Mouse (Mus musculus) right cerebral cortex, postnatal 25 days (tissue): ENCODE data around the gene Nans.

Experiments used
- DNase-seq: peaks from one replicate; pipeline ENCODE4 v3.0.0; 2022

The Nans gene

DNA sequence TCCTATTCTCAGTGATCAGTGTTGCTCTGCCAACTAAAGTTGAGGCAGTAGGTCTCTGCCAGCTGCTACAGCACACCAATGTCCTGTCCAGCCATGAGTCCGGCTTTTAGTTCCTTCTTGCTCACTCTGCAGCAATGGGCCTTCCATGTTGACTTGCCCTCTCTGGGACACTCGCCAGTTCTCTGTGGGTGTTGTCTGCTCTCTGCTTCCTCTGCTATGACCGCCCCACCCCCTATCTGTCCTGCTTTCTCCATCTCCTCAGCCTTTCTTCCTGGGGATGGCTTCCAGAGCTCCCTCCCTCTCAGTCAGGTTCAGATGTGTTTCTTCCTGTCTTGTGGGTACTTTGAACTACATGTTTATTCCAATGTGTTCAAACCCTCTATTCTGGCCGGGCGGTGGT is 1.7 kb upstream of the Nans start:
- no peak for DNase-seq

DNA sequence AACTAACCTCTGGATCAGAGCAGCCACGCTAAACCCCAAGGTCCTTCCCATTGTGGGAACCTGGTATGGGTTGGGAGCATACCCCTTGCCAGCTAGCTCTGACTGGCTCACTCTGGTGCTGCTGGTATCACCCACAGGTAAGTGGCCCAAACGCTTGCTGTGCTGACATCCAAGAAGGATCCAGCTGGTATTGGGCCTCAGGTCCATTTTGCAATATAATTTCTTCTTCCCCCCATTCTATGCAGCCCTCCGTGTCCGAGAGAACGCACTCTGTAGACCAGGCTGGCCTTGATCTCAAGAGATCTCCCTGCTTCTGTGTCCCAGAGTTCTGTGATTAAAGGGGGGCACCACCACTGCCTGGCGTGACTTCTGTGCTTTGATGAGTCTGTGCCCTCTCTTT is 4.0 kb downstream of the Nans start:
- DNase-seq, result no peak

DNA sequence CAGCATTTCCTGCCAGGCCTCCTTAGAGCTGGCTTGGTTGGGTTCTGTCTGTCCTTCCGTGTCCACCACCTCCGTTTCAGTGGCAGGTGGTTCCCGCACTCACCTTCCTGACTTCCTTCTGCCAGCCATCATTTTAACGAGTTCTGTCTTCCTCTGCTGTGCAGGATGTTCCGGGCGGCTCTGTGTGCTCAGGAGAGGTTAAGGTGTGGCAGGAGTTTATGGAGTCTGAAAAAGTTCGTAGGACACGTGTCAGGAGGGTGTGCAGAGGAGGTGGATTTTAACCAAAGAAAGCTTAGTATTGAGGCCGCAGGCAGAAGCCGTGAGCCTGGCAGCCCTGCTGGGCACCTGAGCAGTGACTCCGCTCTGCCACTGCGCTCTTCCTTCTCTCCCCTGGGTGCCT is 6.5 kb downstream of the Nans start:
- no peak for DNase-seq

DNA sequence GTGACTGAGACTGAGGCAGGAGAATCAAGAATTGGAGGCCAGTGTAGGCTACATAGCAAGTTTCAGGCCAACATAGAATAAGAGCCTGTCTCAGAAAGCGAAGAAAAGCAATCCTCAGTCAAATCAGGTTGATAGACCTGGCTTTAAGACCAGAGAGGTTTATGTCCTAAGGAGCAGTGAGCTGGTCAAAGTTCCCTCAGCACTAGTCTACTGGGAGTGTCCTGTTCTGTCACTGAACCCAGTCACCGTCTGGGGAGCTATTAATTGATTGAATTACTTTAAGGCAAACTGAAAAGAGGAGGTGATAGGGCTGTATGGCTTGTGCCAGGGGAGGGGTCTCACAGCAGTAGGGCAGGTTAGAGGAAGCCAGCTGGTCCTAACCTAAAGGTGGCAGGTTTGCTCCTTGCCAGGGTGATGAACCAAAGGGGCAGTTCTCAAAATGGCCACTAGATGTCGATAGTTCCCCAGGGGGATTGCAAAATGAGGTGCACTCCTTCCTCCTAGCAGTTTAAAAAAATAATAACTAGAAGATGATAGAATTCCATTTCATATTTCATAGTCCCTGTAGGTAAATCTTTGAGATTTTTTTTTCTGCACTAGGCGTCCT is 8.3 kb downstream of the Nans start:
- DNase-seq, result peak; percentile 35

DNA sequence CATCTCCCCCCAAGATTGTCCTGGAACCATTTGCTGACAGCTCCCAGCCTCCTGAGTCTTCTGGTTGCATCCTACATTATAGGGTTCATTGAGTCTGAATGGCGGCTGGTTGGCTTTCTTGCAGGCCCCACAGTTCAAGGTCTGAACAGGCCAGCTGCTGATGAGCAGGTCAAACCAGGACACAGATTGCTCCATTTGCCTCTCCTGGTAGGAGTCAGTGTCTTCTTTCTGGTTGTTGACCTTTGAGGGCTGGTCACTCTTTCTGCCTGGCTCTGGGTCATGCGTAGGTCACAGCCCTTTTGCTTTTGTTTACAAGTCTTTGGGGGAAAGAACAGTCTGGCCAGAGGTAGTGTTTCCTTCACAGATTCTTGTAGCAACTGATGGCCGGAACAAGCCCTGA is 9.5 kb downstream of the Nans start:
- no peak for DNase-seq

DNA sequence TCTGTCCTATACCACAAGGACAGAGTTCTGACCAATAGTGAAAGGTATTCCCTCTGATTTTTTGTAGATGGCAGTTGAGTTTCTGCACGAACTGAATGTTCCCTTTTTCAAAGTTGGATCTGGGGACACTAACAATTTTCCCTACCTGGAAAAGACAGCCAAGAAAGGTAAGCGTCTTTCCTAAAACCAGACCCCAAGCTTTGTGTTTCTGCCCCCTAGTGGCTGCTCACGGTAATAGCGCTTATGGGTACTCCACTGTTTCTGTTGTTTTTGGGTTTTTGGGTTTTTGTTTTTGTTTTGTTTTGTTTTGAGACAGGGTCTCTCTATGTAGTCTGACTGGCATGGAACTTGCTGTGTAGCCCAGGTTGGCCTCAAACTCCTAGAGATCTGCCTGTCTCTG is 9.9 kb downstream of the Nans start:
- DNase-seq, result no peak

DNA sequence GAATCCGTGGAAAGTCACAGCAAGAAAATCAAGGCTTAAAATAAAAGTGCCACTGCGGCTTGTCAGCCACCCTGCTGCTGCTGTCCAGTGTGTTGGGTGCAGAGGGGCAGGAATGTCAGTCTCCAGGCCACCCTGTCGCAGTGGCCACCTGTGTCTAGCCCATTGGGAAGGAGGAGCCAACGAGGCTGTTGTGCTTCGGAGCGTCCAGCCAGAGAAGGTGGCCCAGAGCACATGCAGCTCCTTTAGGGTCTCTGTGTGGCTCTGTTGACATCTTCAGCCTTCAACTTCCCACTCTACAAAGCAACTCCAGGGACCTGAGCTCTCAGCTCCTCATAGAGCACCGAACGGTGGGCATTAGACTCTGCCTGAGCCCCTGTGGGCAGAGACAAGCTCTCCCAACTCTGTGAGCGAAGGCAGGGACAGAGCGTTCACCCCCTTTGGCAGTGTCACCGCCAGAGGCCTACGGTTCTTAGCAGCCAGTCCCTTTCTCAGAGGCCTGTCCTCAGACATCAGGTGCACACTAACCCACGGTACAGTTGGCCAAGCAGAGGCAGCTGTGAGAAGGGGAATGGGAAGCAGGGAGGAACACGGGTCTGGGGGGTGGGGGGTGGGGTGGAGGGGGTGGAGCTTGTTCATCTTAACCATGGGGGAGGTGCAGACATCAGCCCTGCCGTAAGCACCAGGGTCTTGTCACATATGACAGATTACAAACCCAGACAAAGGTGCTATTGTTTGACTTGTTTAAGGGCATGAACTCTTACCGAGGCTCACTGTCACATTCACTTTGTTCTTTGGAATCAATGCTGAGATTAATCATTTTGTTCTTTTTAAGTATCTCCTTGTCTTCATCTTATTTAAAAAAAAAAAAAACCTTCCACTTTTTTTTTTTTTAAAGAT is 13.8 kb downstream of the Nans start:
- no peak for DNase-seq

DNA sequence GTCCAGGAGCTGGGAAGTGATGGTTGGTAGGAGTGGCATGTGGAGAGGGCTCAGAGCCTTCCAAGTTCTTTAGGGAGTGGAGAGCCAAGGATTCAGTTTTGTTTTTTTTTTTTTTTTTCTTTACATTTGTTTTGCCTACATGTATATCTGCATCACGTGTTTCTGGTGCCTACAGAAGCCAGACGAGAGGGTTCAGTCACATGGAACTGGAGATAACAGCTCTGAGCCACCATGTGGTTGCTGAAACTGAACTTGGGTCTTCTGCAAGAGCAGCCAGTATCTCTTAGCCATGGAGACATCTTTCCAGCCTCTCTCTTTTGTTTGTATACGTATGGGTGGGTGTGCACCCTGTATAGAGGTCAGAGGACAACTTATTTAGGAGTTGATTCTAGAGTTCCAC is 14.8 kb downstream of the Nans start:
- no peak for DNase-seq

DNA sequence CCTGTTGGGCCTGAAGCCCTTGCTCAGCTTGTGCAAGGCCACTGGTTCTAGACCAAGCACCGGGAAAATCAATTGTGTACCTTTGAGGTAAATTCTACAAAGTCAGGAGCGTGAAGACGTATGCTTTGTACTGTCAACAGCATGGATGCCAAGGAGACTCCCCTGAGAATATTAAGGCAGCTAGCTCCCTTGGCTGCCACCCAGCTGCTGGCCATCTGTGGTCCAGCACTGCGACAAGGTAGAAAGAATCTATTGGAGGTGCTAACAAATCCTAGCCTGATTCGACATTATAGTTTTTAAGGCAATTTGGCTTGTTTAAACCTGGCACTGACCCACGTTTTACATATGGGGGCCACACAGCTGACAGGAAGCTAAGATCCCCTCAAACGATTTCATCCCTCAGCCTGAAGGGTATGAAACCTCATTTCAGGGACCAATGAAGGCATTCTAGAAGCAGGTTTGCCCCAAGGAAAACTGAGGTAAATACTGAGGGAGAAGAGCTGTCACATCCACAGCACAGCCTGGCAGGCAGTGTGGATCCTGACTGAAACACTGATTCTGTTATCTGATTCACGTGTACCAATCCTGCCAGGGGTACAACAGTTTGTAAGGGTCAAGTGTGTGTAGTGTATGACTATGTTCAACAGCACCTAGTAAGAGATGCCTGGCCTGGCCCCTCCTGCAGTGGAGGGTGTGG is 16.5 kb downstream of the Nans start:
- no peak for DNase-seq

DNA sequence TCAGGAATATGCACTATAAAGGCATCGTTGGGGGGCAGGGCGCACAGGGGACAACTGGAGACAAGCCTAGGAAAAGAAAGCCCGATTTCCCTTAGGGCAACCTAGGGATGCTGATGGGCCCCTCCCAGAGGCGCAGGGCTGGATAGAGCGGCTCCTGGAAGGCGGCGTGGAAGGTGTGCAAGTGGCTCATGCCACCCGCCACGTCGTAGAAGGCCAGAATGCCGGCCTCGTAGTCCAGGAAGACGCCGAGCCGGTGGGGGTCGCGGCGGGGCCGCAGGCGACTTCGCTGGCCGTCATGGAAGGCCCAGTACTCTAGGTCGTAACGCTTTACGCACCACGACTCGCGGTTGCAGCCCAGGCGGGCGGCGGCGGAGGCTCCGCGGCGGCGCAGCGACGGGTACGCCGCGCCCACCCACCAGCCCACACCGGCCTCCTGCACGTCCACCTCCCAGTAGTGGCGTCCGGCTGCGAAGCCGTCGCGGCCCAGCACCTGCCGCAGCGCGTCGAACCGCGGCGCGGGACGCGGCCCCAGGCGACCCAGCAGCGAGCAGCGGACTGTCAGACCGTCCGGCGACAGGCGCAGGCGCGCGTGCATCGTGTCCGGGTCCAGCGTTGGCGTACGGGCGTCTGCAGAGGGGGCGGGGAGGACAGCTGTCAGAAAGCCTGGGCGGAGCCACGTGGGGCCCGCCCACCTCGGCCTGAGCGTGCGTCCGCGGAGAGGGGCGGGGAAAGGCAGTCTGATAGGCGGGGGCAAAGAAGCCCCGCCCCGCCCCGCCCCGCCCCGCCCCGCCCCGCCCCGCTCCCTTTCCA is 18.0 kb downstream of the Nans start:
- DNase-seq, result peak; percentile 94

DNA sequence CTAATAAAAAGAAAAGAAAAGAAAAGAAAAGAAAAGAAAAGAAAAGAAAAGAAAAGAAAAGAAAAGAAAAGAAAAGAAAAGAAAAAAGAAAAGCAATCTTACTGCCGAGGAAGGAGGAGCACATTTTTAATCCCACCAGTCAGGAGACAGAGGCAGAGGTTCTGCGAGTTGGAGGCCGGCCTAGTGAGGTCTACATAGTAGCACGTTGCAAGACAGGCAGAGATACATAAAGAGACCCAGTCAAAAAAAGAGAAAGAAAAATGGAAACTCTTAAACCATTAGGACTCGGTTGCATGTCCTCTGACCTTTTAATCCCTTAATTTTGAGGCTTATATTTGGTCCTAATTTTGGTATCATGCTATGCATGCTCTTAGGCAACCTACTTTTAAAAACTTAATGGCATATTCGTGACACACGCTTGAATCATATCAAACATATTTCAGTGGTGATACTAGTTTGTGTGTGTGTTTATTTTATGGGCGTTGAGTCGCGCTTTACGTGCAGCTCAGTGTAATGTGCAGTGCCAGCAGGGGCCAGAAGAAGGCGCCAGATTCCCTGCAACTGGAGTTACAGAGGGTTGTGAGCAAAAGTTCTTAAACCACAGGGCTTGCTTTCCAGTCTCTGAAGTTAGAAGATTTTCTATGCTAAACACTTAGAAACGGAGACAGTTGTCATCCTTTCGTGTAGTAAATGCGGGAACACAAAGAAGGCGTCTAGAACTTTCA is 18.9 kb downstream of the Nans start:
- DNase-seq, result peak; percentile 53

DNA sequence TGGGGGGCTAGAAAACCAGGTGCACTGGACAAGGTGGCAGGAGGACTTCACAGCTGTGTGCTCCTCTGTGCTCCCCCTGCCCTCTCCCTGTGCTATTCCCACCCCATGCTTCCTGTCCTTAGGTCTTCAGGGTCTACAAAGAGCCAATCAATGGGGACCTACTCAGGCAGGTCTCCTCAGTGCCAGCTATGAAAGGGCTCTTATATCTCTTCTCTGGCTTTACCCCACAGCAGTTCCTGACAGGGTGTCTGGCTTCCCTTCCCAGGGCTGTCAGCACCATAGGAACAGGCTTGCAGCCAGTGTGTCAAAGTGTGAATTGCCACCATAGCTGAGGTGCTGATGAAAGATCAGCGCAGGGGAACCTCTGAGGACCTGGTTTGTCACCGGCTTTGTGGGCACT is 31.4 kb downstream of the Nans start:
- DNase-seq, result no peak

DNA sequence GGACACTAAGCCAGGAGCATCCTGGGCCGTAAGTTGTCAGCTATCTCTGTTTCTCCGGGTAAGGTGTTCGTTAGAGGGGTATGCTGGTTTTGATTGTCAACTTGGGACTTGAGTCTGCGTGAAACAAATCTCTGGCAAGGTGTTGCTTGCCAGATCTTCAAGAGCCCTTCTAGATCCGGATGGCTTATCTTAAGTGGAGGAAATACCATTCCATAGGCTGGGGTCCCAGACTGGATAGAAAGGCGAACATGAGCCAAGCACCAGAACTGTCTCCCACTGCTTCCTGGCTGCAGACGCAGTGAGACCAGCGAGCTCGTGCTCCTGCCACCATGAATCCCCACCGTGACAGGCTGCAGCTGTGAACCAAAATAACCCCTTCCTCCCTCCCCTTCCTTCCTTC is 32.4 kb downstream of the Nans start:
- no peak for DNase-seq

DNA sequence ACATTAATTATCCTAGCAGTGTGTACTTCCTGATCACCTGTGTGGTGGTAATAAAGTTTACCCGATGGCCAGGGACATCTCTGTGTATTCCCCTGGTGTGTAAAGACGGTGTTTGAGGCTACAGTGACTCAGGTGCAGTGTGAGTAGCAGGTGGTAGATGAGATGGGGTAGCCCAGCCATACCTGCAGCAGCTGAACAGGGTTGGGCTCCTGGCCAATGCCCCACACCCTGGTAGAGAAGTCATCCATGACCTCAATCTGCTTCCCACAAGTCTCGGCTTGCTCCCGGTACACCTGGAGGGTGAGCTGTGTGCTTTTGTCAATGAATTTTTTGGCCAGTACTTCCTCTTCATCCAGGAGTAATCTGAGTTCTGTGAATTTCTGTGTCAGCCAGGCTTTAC is 34.3 kb downstream of the Nans start:
- DNase-seq, result no peak

DNA sequence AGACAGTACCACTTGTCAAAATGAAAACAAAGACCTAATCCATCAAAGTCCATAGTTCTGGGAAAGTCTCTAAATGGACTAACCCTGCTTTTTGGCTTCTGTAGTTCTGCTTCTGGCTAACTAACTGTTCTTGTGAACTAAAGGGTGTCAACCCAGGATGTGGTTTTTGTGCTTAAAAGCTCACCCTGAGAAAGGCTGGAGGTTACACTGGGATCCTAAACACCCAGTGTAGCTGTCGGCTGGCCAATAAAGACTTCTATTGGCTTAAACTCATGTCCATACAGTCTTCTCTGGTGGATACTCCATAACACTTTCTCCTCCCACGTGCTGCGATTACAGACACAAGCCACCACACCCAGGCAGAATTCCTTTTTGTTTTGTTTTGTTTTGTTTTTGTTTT is 37.2 kb downstream of the Nans start:
- DNase-seq, result no peak

DNA sequence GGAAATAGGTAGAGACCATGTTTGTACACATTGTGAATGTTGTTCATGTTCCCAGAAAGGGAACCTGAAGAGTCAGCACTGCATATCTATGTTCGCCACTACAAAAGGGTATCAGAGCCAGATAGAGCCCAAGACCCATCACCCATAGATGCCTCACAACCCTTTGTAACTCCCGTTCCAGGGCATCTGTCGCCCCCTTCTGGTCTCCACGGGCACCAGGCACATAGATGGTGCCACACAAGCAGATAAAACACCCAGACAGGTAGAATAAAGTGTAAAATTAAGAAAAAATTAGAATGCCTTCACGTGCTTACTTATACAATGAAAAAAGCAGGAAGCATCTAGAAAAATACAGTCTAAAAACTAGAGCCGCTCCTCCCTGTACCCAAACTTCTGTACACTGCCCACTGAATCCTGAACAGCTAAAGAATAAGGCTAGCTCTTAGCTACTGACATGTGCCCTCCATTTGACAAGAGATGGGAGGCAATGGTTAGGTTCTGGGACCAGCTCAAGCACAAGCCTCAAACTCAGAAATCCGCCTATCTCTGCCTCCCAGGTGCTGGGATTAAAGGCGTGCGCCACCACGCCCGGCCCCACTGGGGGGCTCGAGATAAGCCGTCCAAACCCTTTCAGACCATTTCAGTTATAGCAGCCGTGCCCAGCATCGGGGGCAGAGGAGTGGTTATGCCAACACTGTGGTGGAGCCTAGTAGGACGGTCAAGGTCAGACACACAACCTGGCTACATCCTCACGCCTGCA is 37.9 kb downstream of the Nans start:
- DNase-seq, result no peak

DNA sequence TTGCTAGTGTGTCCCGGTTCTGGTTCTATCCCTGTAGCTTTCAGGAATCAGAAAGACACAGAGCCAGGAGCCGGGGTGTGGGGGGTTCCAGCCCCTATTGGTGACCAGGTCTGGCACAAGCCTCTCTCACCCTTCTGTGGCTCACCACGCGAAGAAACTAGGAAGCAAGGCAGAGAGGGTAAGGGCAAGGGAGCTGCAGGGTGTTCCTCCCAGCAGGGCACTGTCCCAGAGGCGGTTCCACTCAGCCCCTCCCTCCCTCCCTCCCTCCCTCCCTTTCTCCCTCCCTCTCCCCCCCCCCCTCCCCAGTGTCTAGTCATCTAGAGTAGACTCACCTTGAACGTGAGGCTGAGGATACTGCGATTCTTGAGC is 38.5 kb downstream of the Nans start:
- no peak for DNase-seq

DNA sequence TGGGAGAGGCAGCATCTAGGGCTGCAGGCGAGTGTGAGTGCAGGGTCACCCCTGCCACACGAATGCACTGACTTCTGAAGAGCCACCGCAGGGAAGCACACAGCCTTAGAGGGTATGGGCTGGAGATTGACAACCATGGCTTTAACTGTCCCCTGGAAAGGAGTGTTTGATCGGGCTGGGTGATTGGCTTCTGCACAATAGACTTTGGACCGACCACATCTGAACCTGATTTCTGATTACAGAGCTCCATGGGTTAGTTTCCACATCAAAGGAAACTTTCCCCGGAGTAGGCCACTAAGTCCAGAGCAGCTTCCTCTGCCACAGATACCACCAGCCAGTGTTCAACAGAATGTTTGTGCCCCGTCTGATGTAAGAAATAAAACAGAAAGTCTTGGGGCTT is 40.7 kb downstream of the Nans start:
- DNase-seq, result no peak

DNA sequence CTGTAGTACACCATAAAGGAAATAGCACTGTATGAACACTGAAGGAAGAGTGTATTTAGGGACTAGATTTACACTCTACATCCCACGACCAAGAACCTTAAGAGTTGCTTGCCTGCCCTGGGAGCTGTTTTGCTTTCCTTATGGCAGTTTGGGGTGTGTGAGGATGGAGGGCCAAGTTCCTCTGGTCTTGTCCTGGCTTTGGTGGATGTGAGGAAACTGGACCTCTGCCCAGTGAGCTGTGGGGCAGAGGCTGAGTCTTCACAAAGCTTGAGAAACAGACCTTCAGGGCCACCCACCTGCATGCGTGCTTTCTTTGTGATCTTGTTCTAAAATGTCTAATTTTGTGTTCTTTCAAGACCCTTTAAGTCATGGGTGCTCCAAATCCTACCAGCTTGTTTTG is 43.5 kb downstream of the Nans start:
- DNase-seq, result no peak

DNA sequence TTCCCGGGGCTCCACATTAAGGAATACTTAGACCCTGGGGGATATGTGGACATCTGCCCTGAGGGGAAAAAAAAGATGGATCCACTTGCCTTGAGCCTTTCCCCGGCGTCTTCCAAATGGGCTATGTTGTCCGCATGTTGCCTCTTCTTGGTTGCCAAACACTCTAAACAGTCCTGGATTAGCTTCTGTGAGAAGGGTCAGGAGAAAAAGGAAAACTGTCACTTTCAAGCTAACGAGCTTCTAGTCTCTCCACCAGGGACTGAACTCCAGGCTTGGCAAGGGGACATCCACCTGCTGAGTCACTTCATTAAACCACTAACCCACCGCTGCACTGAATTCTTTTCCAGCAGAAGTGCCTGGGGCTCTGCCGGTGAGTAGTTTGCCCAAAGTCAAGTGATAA is 43.9 kb downstream of the Nans start:
- no peak for DNase-seq

DNA sequence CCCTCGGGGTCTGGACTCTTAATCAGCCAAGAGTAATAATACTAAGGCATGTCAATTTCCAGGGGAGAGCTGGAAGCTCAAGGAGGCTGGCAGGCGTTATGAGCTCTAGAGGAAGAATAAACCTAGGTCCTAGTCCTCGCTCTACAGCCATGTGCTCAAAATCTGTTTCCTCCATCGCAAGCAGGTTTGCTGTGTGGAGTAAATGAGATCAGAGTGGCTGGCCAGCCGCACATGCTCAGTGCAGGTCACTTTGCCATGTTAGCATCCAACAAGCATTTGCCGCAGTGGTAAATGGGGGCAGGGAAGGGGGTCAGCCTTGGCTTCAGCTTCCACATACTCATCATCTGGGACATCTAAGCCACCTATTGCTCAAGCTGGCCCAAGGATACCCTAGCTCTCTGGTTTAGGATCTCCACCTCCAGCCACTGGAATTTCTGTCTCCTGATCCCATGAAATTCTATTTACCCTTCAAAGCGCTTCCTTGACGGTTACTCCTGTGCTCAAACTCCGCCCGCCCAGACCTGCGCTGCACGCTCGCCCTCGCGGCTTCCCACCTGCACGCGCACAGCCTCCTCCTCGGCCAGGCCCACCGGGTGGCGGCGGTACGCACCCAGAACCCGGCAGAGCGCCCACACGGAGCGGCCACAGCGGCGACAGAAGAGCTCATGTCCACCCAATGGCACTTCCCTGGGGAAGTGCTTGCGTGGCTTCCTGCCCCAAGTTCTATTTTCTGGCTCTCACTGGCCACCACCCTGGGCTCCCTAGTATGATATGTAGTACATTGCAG is 45.1 kb downstream of the Nans start:
- DNase-seq, result no peak
